Mouse (Mus musculus) liver, embryonic 12.5 days (tissue): ENCODE measurements around the gene S100b. TPM values are rescaled to one million over a fixed set of nuclear protein-coding genes. Genes with fewer than 3 reads are reported as not detected.

Experiments
- ATAC-seq: fragments of 200-750 bp; cut with Nextera tagmentation; 2 replicates; pipeline ENCODE4 v1.8.0; 2017; ENCODE audit warnings: moderate number of reproducible peaks, mild to moderate bottlenecking, moderate library complexity
- H3K27ac ChIP-seq: fragments of 300-500 bp; sonication (generic); 2 replicates; pipeline ENCODE4 v1.5.1; 2016; ENCODE audit warnings: mild to moderate bottlenecking
- H3K27me3 ChIP-seq: fragments of 300-500 bp; sonication (generic); replicated peaks from 2 replicates; pipeline ENCODE4 v1.6.1; 2016; ENCODE audit warnings: mild to moderate bottlenecking, moderate library complexity
- H3K36me3 ChIP-seq: fragments of 300-500 bp; sonication (generic); 2 replicates; pipeline ENCODE4 v1.6.1; 2016; ENCODE audit warnings: mild to moderate bottlenecking, moderate library complexity
- H3K4me1 ChIP-seq: fragments of 300-500 bp; sonication (generic); 2 replicates; pipeline ENCODE4 v1.6.1; 2016
- H3K4me2 ChIP-seq: fragments of 300-500 bp; sonication (generic); 2 replicates; pipeline ENCODE4 v1.6.1; 2016; ENCODE audit warnings: mild to moderate bottlenecking, moderate library complexity
- H3K4me3 ChIP-seq: fragments of 300-500 bp; sonication (generic); 2 replicates; pipeline ENCODE4 v1.5.1; 2016; ENCODE audit warnings: mild to moderate bottlenecking, moderate library complexity
- H3K9ac ChIP-seq: fragments of 300-500 bp; sonication (generic); 2 replicates; pipeline ENCODE4 v1.6.1; 2016; ENCODE audit warnings: mild to moderate bottlenecking, moderate library complexity
- H3K9me3 ChIP-seq: fragments of 300-500 bp; sonication (generic); replicated peaks from 2 replicates; pipeline ENCODE4 v1.6.1; 2016; ENCODE audit warnings: mild to moderate bottlenecking, moderate library complexity
- WGBS: fragments of 180-500 bp; shearing (Covaris S2); methylation state at CpG from one replicate; pipeline ENCODE4 v1.1.7; 2016; ENCODE audit not compliant: insufficient replicate concordance; 5-methylcytosine and 5-hydroxymethylcytosine counted together
- polyA plus RNA-seq: library from polyadenylated mRNA; unstranded; fragments of >200 nt; fragmentation: Nextera tagmentation; extraction: Ambion mirVana; gene quantifications from 2 replicates; pipeline ENCODE4 v1.2.1, GENCODE M21; 2016

S100b gene
- polyA plus RNA-seq, 1 experiment from 2014 or later = not detected

GRCm38 (mm10) chr10:76245106-76245505 lies 8.5 kb upstream of the S100b start:
- H3K36me3 ChIP-seq = no peaks in the 10 kb centered on the region
- H3K4me2 ChIP-seq = no peak overlapping the region
- no peaks in the 10 kb centered on the region for H3K9me3 ChIP-seq
- no peaks in the 10 kb centered on the region for H3K4me1 ChIP-seq
- no peak overlapping the region for H3K4me3 ChIP-seq
- H3K9ac ChIP-seq = no peak overlapping the region
- ATAC-seq = no peak
- no peaks in the 10 kb centered on the region for H3K27me3 ChIP-seq
- H3K27ac ChIP-seq = no peak overlapping the region
- WGBS = 71% methylated on average over 2 of the region's 2 CpGs

GRCm38 (mm10) chr10:76246601-76247000 lies 7.1 kb upstream of the S100b start:
- no peak overlapping the region for H3K4me3 ChIP-seq
- no peak for ATAC-seq
- H3K4me1 ChIP-seq = no peaks in the 10 kb centered on the region
- no peaks in the 10 kb centered on the region for H3K36me3 ChIP-seq
- 52% methylated on average over 4 of the region's 4 CpGs for whole genome bisulfite sequencing
- no peak overlapping the region for H3K9ac ChIP-seq
- H3K27me3 ChIP-seq = no peaks in the 10 kb centered on the region
- no peak overlapping the region for H3K27ac ChIP-seq
- no peaks in the 10 kb centered on the region for H3K9me3 ChIP-seq
- H3K4me2 ChIP-seq = no peak overlapping the region

- Histone ChIP-seq H3K4me2 (no peak overlapping the region), H3K9me3 (no peaks in the 10 kb centered on the region), H3K4me3 (no peak overlapping the region), H3K4me1 (no peaks in the 10 kb centered on the region), H3K27ac (no peak overlapping the region), H3K27me3 (no peaks in the 10 kb centered on the region), H3K9ac (no peak overlapping the region), H3K36me3 (no peaks in the 10 kb centered on the region)
- 70% methylated on average over 21 of the region's 21 CpGs for WGBS
- ATAC-seq = no peak
Measured at GRCm38 (mm10) chr10:76247960-76248646, 5.5 kb upstream of the S100b start.

GRCm38 (mm10) chr10:76248647-76248968 lies 5.0 kb upstream of the S100b start:
- H3K9me3 ChIP-seq = no peaks in the 10 kb centered on the region
- no peak overlapping the region for H3K27ac ChIP-seq
- no peak overlapping the region for H3K4me2 ChIP-seq
- H3K4me1 ChIP-seq = no peaks in the 10 kb centered on the region
- H3K9ac ChIP-seq = no peak overlapping the region
- H3K4me3 ChIP-seq = no peak overlapping the region
- H3K27me3 ChIP-seq = no peaks in the 10 kb centered on the region
- WGBS = 70% methylated on average over 5 of the region's 5 CpGs
- H3K36me3 ChIP-seq = no peaks in the 10 kb centered on the region
- no peak for ATAC-seq

- no peak for ATAC-seq
- Histone ChIP-seq H3K9ac (no peak overlapping the region), H3K36me3 (no peaks in the 10 kb centered on the region), H3K27me3 (no peaks in the 10 kb centered on the region), H3K9me3 (no peaks in the 10 kb centered on the region), H3K4me1 (no peaks in the 10 kb centered on the region), H3K4me2 (no peak overlapping the region), H3K4me3 (no peak overlapping the region), H3K27ac (no peak overlapping the region)
- 72% methylated on average over 7 of the region's 7 CpGs for WGBS
Measured at GRCm38 (mm10) chr10:76250870-76251269, 2.8 kb upstream of the S100b start.

GRCm38 (mm10) chr10:76253079-76253478 lies 574 bp upstream of the S100b start:
- no peak for ATAC-seq

GRCm38 (mm10) chr10:76255617-76256016 lies 2.0 kb downstream of the S100b start:
- H3K9ac ChIP-seq = no peak overlapping the region
- WGBS = 68% methylated on average over 6 of the region's 6 CpGs

More at GRCm38 (mm10) chr10:76253079-76253478, 574 bp upstream of the S100b start:
- 76% methylated on average over 1 of the region's 1 CpGs for WGBS
- Histone ChIP-seq H3K4me3 (no peak overlapping the region), H3K9me3 (no peaks in the 10 kb centered on the region), H3K4me1 (no peaks in the 10 kb centered on the region), H3K4me2 (no peak overlapping the region), H3K27me3 (no peaks in the 10 kb centered on the region), H3K36me3 (no peaks in the 10 kb centered on the region), H3K9ac (no peak overlapping the region), H3K27ac (no peak overlapping the region)

GRCm38 (mm10) chr10:76257231-76257630 lies 3.6 kb downstream of the S100b start:
- Histone ChIP-seq H3K9me3 (no peaks in the 10 kb centered on the region), H3K36me3 (no peaks in the 10 kb centered on the region), H3K4me1 (no peaks in the 10 kb centered on the region), H3K4me2 (no peak overlapping the region), H3K27ac (no peak overlapping the region), H3K9ac (no peak overlapping the region), H3K27me3 (no peaks in the 10 kb centered on the region), H3K4me3 (no peak overlapping the region)
- no peak for ATAC-seq
- 73% methylated on average over 7 of the region's 7 CpGs for WGBS

More at GRCm38 (mm10) chr10:76255617-76256016, 2.0 kb downstream of the S100b start:
- Histone ChIP-seq H3K4me2 (no peak overlapping the region), H3K27me3 (no peaks in the 10 kb centered on the region), H3K9me3 (no peaks in the 10 kb centered on the region), H3K36me3 (no peaks in the 10 kb centered on the region), H3K27ac (no peak overlapping the region), H3K4me3 (no peak overlapping the region), H3K4me1 (no peaks in the 10 kb centered on the region)
- ATAC-seq = no peak

GRCm38 (mm10) chr10:76257719-76258390 lies 4.2 kb downstream of the S100b start:
- no peak overlapping the region for H3K4me3 ChIP-seq
- H3K4me2 ChIP-seq = no peak overlapping the region
- ATAC-seq = no peak
- H3K9ac ChIP-seq = no peak overlapping the region
- H3K27ac ChIP-seq = no peak overlapping the region
- no peaks in the 10 kb centered on the region for H3K27me3 ChIP-seq
- H3K9me3 ChIP-seq = no peaks in the 10 kb centered on the region
- H3K4me1 ChIP-seq = no peaks in the 10 kb centered on the region
- no peaks in the 10 kb centered on the region for H3K36me3 ChIP-seq
- WGBS = 68% methylated on average over 12 of the region's 12 CpGs

GRCm38 (mm10) chr10:76259566-76260232 lies 6.0 kb downstream of the S100b start:
- Histone ChIP-seq H3K4me3 (no peak overlapping the region), H3K36me3 (no peaks in the 10 kb centered on the region), H3K4me1 (no peaks in the 10 kb centered on the region), H3K9me3 (no peaks in the 10 kb centered on the region), H3K27me3 (no peaks in the 10 kb centered on the region), H3K4me2 (no peak overlapping the region), H3K27ac (no peak overlapping the region), H3K9ac (no peak overlapping the region)
- no peak for ATAC-seq
- WGBS = 60% methylated on average over 18 of the region's 18 CpGs

GRCm38 (mm10) chr10:76260358-76261059 lies 6.9 kb downstream of the S100b start:
- Histone ChIP-seq H3K36me3 (no peaks in the 10 kb centered on the region), H3K4me2 (no peak overlapping the region), H3K9ac (no peak overlapping the region), H3K4me1 (no peaks in the 10 kb centered on the region), H3K9me3 (no peaks in the 10 kb centered on the region), H3K27me3 (no peaks in the 10 kb centered on the region), H3K27ac (no peak overlapping the region), H3K4me3 (no peak overlapping the region)
- 51% methylated on average over 11 of the region's 11 CpGs for WGBS
- ATAC-seq = no peak

- Histone ChIP-seq H3K4me3 (no peak overlapping the region), H3K4me2 (no peak overlapping the region), H3K9me3 (no peaks in the 10 kb centered on the region), H3K27me3 (no peaks in the 10 kb centered on the region), H3K27ac (no peak overlapping the region), H3K4me1 (no peaks in the 10 kb centered on the region), H3K36me3 (no peaks in the 10 kb centered on the region), H3K9ac (no peak overlapping the region)
- 42% methylated on average over 3 of the region's 3 CpGs for WGBS
- peak; percentile 59; the same call in 1 of the 2 replicates for ATAC-seq
Measured at GRCm38 (mm10) chr10:76261447-76261846, 7.8 kb downstream of the S100b start.
